Mouse (Mus musculus): ENCODE measurements around the gene Tigit. TPM values are rescaled to one million over a fixed set of nuclear protein-coding genes. Genes with fewer than 3 reads are reported as not detected.

Tigit gene
- total RNA-seq (2021) (under 1 TPM in 1 of 2 experiments, not detected in 1; 0.32 TPM), polyA plus RNA-seq (2012; rRNA removed) (0.18 and 0.20 TPM in 2 replicates)
- long read RNA-seq = 0 reads

- DNase-seq = peak; percentile 41
These were observed at the start of gene Tigit for GRCm38 (mm10) chr16:43663978-43664579. Gene Tigit, minus strand, starts transcription at chr16:43664146.

GRCm38 (mm10) chr16:43711361-43711760 lies 47.4 kb upstream of the Tigit start:
- no peak for DNase-seq

GRCm38 (mm10) chr16:43710651-43711050 lies 46.7 kb upstream of the Tigit start:
- no peak for DNase-seq

- no peak for DNase-seq
These were observed 46.2 kb upstream of the Tigit start for GRCm38 (mm10) chr16:43710134-43710475.

GRCm38 (mm10) chr16:43709432-43710133 lies 45.6 kb upstream of the Tigit start:
- DNase-seq = no peak

GRCm38 (mm10) chr16:43709062-43709413 lies 45.1 kb upstream of the Tigit start:
- no peak for DNase-seq

GRCm38 (mm10) chr16:43708335-43709061 lies 44.6 kb upstream of the Tigit start:
- no peak for DNase-seq

- peak; percentile 59 for DNase-seq
These were observed 38.0 kb upstream of the Tigit start for GRCm38 (mm10) chr16:43701765-43702504.

GRCm38 (mm10) chr16:43700575-43700974 lies 36.6 kb upstream of the Tigit start:
- DNase-seq = peak; percentile 9

GRCm38 (mm10) chr16:43698735-43699649 lies 35.0 kb upstream of the Tigit start:
- no peak for DNase-seq

GRCm38 (mm10) chr16:43697772-43698171 lies 33.8 kb upstream of the Tigit start:
- no peak for DNase-seq

- DNase-seq = no peak
These were observed 31.9 kb upstream of the Tigit start for GRCm38 (mm10) chr16:43695852-43696251.

GRCm38 (mm10) chr16:43694104-43694503 lies 30.2 kb upstream of the Tigit start:
- DNase-seq = no peak

GRCm38 (mm10) chr16:43692611-43693010 lies 28.7 kb upstream of the Tigit start:
- DNase-seq = no peak

GRCm38 (mm10) chr16:43691741-43692140 lies 27.8 kb upstream of the Tigit start:
- no peak for DNase-seq

- DNase-seq = no peak
These were observed 27.0 kb upstream of the Tigit start for GRCm38 (mm10) chr16:43690912-43691311.

GRCm38 (mm10) chr16:43690211-43690690 lies 26.3 kb upstream of the Tigit start:
- no peak for DNase-seq

- DNase-seq = no peak
These were observed 24.0 kb upstream of the Tigit start for GRCm38 (mm10) chr16:43687968-43688367.

- DNase-seq = no peak
These were observed 10.5 kb upstream of the Tigit start for GRCm38 (mm10) chr16:43674400-43674799.

GRCm38 (mm10) chr16:43672697-43673096 lies 8.8 kb upstream of the Tigit start:
- no peak for DNase-seq

- no peak for DNase-seq
These were observed 8.0 kb upstream of the Tigit start for GRCm38 (mm10) chr16:43671972-43672371.
